Mouse (Mus musculus) frontal cortex, adult 2 months (tissue): ENCODE results near the gene Fam205a2. TPM values are rescaled to one million over a fixed set of nuclear protein-coding genes. Genes with fewer than 3 reads are reported as not detected.
"Not testable (repeated sequence)": the region's sequence is repeated elsewhere in the genome, so short reads cannot be mapped to it uniquely, and the experiment has no call there.

Experiments
- DNase-seq, 2 experiments: peaks; one replicate each; pipeline ENCODE4 v3.0.0; 2022; ENCODE audit warnings: low spot score in 1 of 2; ENCODE audit errors: extremely low spot score in 1 of 2
- polyA plus RNA-seq: library from polyadenylated mRNA; depleted of rRNA; stranded (reverse); fragments of >200 nt; gene quantifications from 2 replicates; pipeline ENCODE4 v1.2.3, GENCODE M21; 2012; rRNA removed

Gene Fam205a2
- polyA plus RNA-seq, result 0.66 TPM in 1 of 2 replicates, not detected in the other

DNA sequence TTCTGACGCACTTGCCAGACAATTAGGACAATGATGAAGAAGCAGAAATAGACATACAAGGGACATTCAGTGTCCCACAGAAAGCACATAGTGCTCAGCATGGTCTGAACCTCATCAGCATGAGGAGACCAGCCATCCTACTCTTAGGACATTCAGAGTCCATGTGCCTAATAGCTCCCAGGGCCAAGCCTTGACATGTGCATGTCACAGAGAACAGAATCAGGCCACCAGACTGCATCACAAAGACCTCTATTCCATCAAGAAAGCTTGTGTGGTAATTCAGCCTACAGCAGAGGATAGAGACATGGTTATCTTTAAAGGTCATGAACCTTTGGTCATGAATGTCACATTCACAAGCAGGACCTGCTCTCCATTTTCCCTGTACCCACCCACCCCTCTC lies at the start of gene Fam205a2:
TSS of gene Fam205a2 (minus strand) at position 101 of the 400 bp plus-strand sequence.
- not testable (repeated sequence) for DNase-seq

Other genes starting within 250 kb of the Fam205a2 start
- not detected in 2 replicates for gene Gm21953, start 233.9 kb downstream of the Fam205a2 start, polyA plus RNA-seq
- gene Fam205a3, start 209.8 kb downstream of the Fam205a2 start, polyA plus RNA-seq, result 0.66 TPM in 1 of 2 replicates, not detected in the other
- not detected in 2 replicates for gene Gm21586, start 88.8 kb downstream of the Fam205a2 start, polyA plus RNA-seq
- gene Gm2163, start 61.4 kb downstream of the Fam205a2 start, polyA plus RNA-seq, result 1.1 and 1.3 TPM in 2 replicates
- gene Gm10591, start 84.0 kb upstream of the Fam205a2 start, polyA plus RNA-seq, result not detected in 2 replicates
- 1.2 and 1.8 TPM in 2 replicates for gene Gm2564, start 101.5 kb upstream of the Fam205a2 start, polyA plus RNA-seq
- gene Ccl27b, start 127.1 kb upstream of the Fam205a2 start, polyA plus RNA-seq, result 5.6 and 6.9 TPM in 2 replicates
- gene Il11ra2, start 133.7 kb upstream of the Fam205a2 start, polyA plus RNA-seq, result 0.08 TPM in 1 of 2 replicates, not detected in the other
- 0.92 and 1.3 TPM in 2 replicates for gene 4930578G10Rik, start 207.4 kb upstream of the Fam205a2 start, polyA plus RNA-seq
- gene Ccl19, start 228.4 kb upstream of the Fam205a2 start, polyA plus RNA-seq, result 1.4 and 2.8 TPM in 2 replicates
- gene Ccl21a, start 245.8 kb upstream of the Fam205a2 start, polyA plus RNA-seq, result 0.12 and 1.3 TPM in 2 replicates